Mouse (Mus musculus) CH12.LX (cell line): ENCODE data around the gene Cacna1a. TPM values are rescaled to one million over a fixed set of nuclear protein-coding genes. Genes with fewer than 3 reads are reported as not detected.

Experiments
- DNase-seq: peaks from one replicate; pipeline ENCODE4 v3.0.0-alpha.2; 2013; ENCODE audit errors: extremely low read depth
- H3K27ac ChIP-seq: 2 replicates; pipeline ENCODE4 v1.5.1; 2012; ENCODE audit warnings: low read depth, mild to moderate bottlenecking, control low read depth, moderate library complexity; ENCODE audit not compliant: insufficient read depth
- H3K27me3 ChIP-seq: replicated peaks from 2 replicates; pipeline ENCODE3; 2012; ENCODE audit warnings: inconsistent platforms
- H3K36me3 ChIP-seq, 2 experiments: replicated peaks in 1 of 2; 2 replicates each; pipeline versions ENCODE3 to v1.6.1; 2012; ENCODE audit warnings: inconsistent platforms in 1 of 2, low read length in 1 of 2, mild to moderate bottlenecking in 1 of 2, mixed read lengths in 1 of 2, moderate library complexity in 1 of 2; ENCODE audit not compliant: control insufficient read depth in 1 of 2, insufficient read depth in 1 of 2
- H3K4me1 ChIP-seq, 2 experiments: 2 replicates each; pipeline ENCODE4 v1.6.1; 2012; ENCODE audit warnings: inconsistent platforms in 1 of 2, moderate library complexity in 1 of 2; ENCODE audit not compliant: insufficient read depth in 2 of 2, control insufficient read depth in 1 of 2
- H3K4me2 ChIP-seq: 2 replicates; pipeline ENCODE4 v1.6.1; 2012; ENCODE audit warnings: low read depth, mild to moderate bottlenecking, control low read depth; ENCODE audit not compliant: poor library complexity, insufficient read depth, severe bottlenecking
- H3K4me3 ChIP-seq, 3 experiments: fragments of 150-350 bp in 1 of 3; sonication (generic) in 1 of 3; replicated peaks in 1 of 3; 2 replicates each; pipeline versions ENCODE3 to v1.5.1; 2011 to 2012; ENCODE audit warnings: low read depth in 2 of 3, low read length in 2 of 3, mild to moderate bottlenecking in 2 of 3, moderate library complexity in 2 of 3, control low read depth in 1 of 3, improper control_type of control experiment in 1 of 3, inconsistent platforms in 1 of 3, mixed read lengths in 1 of 3; ENCODE audit not compliant: poor library complexity in 1 of 3
- H3K79me2 ChIP-seq: replicated peaks from 2 replicates; pipeline ENCODE4 v1.6.1; 2012; ENCODE audit warnings: mild to moderate bottlenecking, moderate library complexity; ENCODE audit not compliant: control insufficient read depth, poor library complexity, insufficient read depth, severe bottlenecking; ENCODE audit errors: extremely low read depth
- H3K9ac ChIP-seq: 2 replicates; pipeline ENCODE4 v1.6.1; 2012; ENCODE audit warnings: low read depth, mild to moderate bottlenecking, control low read depth, moderate library complexity; ENCODE audit not compliant: insufficient read depth
- H3K9me3 ChIP-seq: replicated peaks from 2 replicates; pipeline ENCODE3; 2012; ENCODE audit warnings: low read length, inconsistent platforms, mixed read lengths
- BHLHE40 ChIP-seq: IDR thresholded peaks from 2 replicates; pipeline ENCODE4 v1.6.1; 2011; ENCODE audit warnings: mild to moderate bottlenecking, low read depth, low read length, improper control_type of control experiment
- CHD1 ChIP-seq: IDR thresholded peaks from 2 replicates; pipeline ENCODE4 v1.6.1; 2012; ENCODE audit warnings: low read depth, low read length, improper control_type of control experiment, inconsistent platforms
- CTCF ChIP-seq, 2 experiments: IDR thresholded peaks in 1 of 2; conservative IDR thresholded peaks in 1 of 2; 2 replicates each; pipeline ENCODE4 v1.5.1; 2011 to 2012; ENCODE audit warnings: low read depth in 2 of 2, low read length in 2 of 2, improper control_type of control experiment in 1 of 2, inconsistent platforms in 1 of 2, mild to moderate bottlenecking in 1 of 2, moderate library complexity in 1 of 2
- ELF1 ChIP-seq: IDR thresholded peaks from 2 replicates; pipeline ENCODE4 v1.6.1; 2014; ENCODE audit warnings: low read depth, mild to moderate bottlenecking, inconsistent platforms, low read length, improper control_type of control experiment
- MAX ChIP-seq: IDR thresholded peaks from 2 replicates; pipeline ENCODE4 v1.6.1; 2011; ENCODE audit warnings: low read length, improper control_type of control experiment
- MAZ ChIP-seq: IDR thresholded peaks from 2 replicates; pipeline ENCODE4 v1.6.1; 2012; ENCODE audit warnings: low read depth, mild to moderate bottlenecking, inconsistent platforms, low read length, improper control_type of control experiment, moderate library complexity
- MEF2A ChIP-seq: IDR thresholded peaks from 2 replicates; pipeline ENCODE4 v1.6.1; 2014; ENCODE audit warnings: low read depth, mild to moderate bottlenecking, inconsistent platforms, low read length, improper control_type of control experiment, borderline replicate concordance
- MYC ChIP-seq: IDR thresholded peaks from 2 replicates; pipeline ENCODE4 v1.6.1; 2011; ENCODE audit warnings: low read depth, mild to moderate bottlenecking, improper control_type of control experiment, low read length
- RAD21 ChIP-seq: IDR thresholded peaks from 2 replicates; pipeline ENCODE4 v1.6.1; 2011; ENCODE audit warnings: low read depth, mild to moderate bottlenecking, low read length, improper control_type of control experiment, moderate library complexity
- SIN3A ChIP-seq: IDR thresholded peaks from 2 replicates; pipeline ENCODE4 v1.6.1; 2012; ENCODE audit warnings: low read length, improper control_type of control experiment, inconsistent platforms
- TBP ChIP-seq: conservative IDR thresholded peaks from 2 replicates; pipeline ENCODE4 v1.6.1; 2011; ENCODE audit warnings: low read depth, low read length, improper control_type of control experiment
- TCF12 ChIP-seq: IDR thresholded peaks from 2 replicates; pipeline ENCODE4 v1.6.1; 2014; ENCODE audit warnings: low read depth, mild to moderate bottlenecking, inconsistent platforms, low read length, improper control_type of control experiment
- UBTF ChIP-seq: IDR thresholded peaks from 2 replicates; pipeline ENCODE4 v1.6.1; 2012; ENCODE audit warnings: low read depth, mild to moderate bottlenecking, inconsistent platforms, low read length, improper control_type of control experiment, moderate library complexity
- USF2 ChIP-seq: conservative IDR thresholded peaks from 2 replicates; pipeline ENCODE4 v1.6.1; 2011; ENCODE audit warnings: low read depth, low read length, improper control_type of control experiment
- ZMIZ1 ChIP-seq: IDR thresholded peaks from 2 replicates; pipeline ENCODE4 v1.6.1; 2012; ENCODE audit warnings: low read depth, mild to moderate bottlenecking, inconsistent platforms, low read length, improper control_type of control experiment
- dilution Hi-C: fragments of 300-500 bp; cut with MboI; formaldehyde crosslinking; loops from 2 replicates; pipeline ENCODE4 v1.14.3; 2020; ENCODE audit warnings: low sequenced_read_pairs; ENCODE audit not compliant: extremely low pct_unique_long_range_greater_than_20kb, extremely low pct_ligation_motif_present
- in situ Hi-C: fragments of 300-500 bp; cut with MboI; formaldehyde crosslinking; loops from 3 replicates; pipeline ENCODE4 v1.14.3; 2019; ENCODE audit warnings: low sequenced_read_pairs, low pct_ligation_motif_present, low pct_unique_long_range_greater_than_20kb, mixed read lengths
- polyA plus RNA-seq: library from polyadenylated mRNA; unstranded; fragments of >175 nt; gene quantifications from 2 replicates; pipeline ENCODE4 v1.2.1, GENCODE M21; 2012; ENCODE audit warnings: low read depth; ENCODE audit not compliant: insufficient read length
- total RNA-seq, 2 experiments: library from RNA; depleted of rRNA; stranded (reverse); fragments of 300-350 nt in 1 of 2; fragments of >200 nt in 1 of 2; gene quantifications; 2 replicates each; pipeline ENCODE4 v1.2.3; 2012 to 2014

Gene Cacna1a
- total and polyA plus RNA-seq, 3 experiments, result 2.6 to 9.4 (median 6.9) TPM

GRCm38 (mm10) chr8:84552457-84552856 lies 164.2 kb downstream of the Cacna1a start:
- Histone ChIP-seq H3K27ac (no peak overlapping the region), H3K4me3 (no peak overlapping the region)
- in situ Hi-C loops, result no loop called here
- no peak for DNase-seq
- TF ChIP-seq MYC (no peak), CHD1 (no peak), USF2 (no peak), ELF1 (no peak), MAZ (no peak)
- TF ChIP-seq, all 38 proteins: peak for 0
- 0 out of 4 replicates have a peak, but pooled peaks cover 0 to 3% of the 10 kb centered on the region in 2 experiments for H3K4me1 ChIP-seq
- H3K36me3 ChIP-seq, result no peaks in the 10 kb centered on the region
- H3K79me2 ChIP-seq, result no peaks in the 10 kb centered on the region
- dilution Hi-C loops, result no loop called here
- no peak overlapping the region for H3K4me2 ChIP-seq
- no peaks in the 10 kb centered on the region for H3K9me3 ChIP-seq
- no peak overlapping the region for H3K9ac ChIP-seq
- peaks cover 93% of the 10 kb centered on the region for H3K27me3 ChIP-seq

- in situ Hi-C loops, result no loop called here
- Histone ChIP-seq H3K27me3 (peaks cover 92% of the 10 kb centered on the region), H3K4me1 (0 out of 4 replicates have a peak, but pooled peaks cover 0 to 3% of the 10 kb centered on the region in 2 experiments), H3K36me3 (no peaks in the 10 kb centered on the region), H3K4me2 (no peak overlapping the region), H3K9ac (no peak overlapping the region), H3K79me2 (no peaks in the 10 kb centered on the region), H3K4me3 (no peak overlapping the region), H3K27ac (no peak overlapping the region), H3K9me3 (no peaks in the 10 kb centered on the region)
- no peak for TF ChIP-seq RAD21
- TF ChIP-seq BHLHE40, result no peak
- TF ChIP-seq CTCF (conservative IDR thresholded peaks at IDR 0.05 in 1 of 2, IDR thresholded peaks at IDR 0.05 in 1 of 2; ENCODE audit: low read depth in 2 of 2, low read length in 2 of 2), result no peak
- no peak for TF ChIP-seq SIN3A
- TF ChIP-seq TCF12, result no peak
- dilution Hi-C loops, result no loop called here
- no peak for DNase-seq
Measured at GRCm38 (mm10) chr8:84553106-84553505, 164.9 kb downstream of the Cacna1a start.

GRCm38 (mm10) chr8:84553617-84554016 lies 165.4 kb downstream of the Cacna1a start:
- no peaks in the 10 kb centered on the region for H3K79me2 ChIP-seq
- no peak for DNase-seq
- H3K4me2 ChIP-seq, result no peak overlapping the region
- H3K36me3 ChIP-seq, result no peaks in the 10 kb centered on the region
- 0 out of 4 replicates have a peak, but pooled peaks cover 0 to 3% of the 10 kb centered on the region in 2 experiments for H3K4me1 ChIP-seq
- no peak overlapping the region for H3K27ac ChIP-seq
- TF ChIP-seq UBTF, result no peak
- no peak for TF ChIP-seq MAZ
- TF ChIP-seq MEF2A, result no peak
- TF ChIP-seq ZMIZ1, result no peak
- TF ChIP-seq TBP, result no peak
- no peak for TF ChIP-seq CHD1
- no peak for TF ChIP-seq MAX
- in situ Hi-C loops (no loop called here), dilution Hi-C loops (no loop called here)
- no peak overlapping the region for H3K9ac ChIP-seq
- H3K4me3 ChIP-seq, result no peak overlapping the region
- peaks cover 91% of the 10 kb centered on the region for H3K27me3 ChIP-seq
- no peaks in the 10 kb centered on the region for H3K9me3 ChIP-seq
